Mouse (Mus musculus): ENCODE measurements around the gene Gpank1.
"Not testable (repeated sequence)": the region's sequence is repeated elsewhere in the genome, so short reads cannot be mapped to it uniquely, and the experiment has no call there.

Gpank1 gene

GRCm38 (mm10) chr17:35100196-35100765, 21.0 kb upstream of the Gpank1 start:
- no peak for DNase-seq

- DNase-seq: no peak
These were observed 20.1 kb upstream of the Gpank1 start for GRCm38 (mm10) chr17:35101161-35101560.

GRCm38 (mm10) chr17:35102299-35102698, 19.0 kb upstream of the Gpank1 start:
- DNase-seq: no peak

- no peak for DNase-seq
These were observed 18.0 kb upstream of the Gpank1 start for GRCm38 (mm10) chr17:35103221-35103690.

GRCm38 (mm10) chr17:35104079-35104478, 17.2 kb upstream of the Gpank1 start:
- DNase-seq: no peak

- no peak for DNase-seq
These were observed 16.5 kb upstream of the Gpank1 start for GRCm38 (mm10) chr17:35104754-35105153.

- DNase-seq: peak; percentile 80
These were observed 15.4 kb upstream of the Gpank1 start for GRCm38 (mm10) chr17:35105740-35106389.

- no peak for DNase-seq
These were observed 14.7 kb upstream of the Gpank1 start for GRCm38 (mm10) chr17:35106522-35106921.

- no peak for DNase-seq
These were observed 13.2 kb upstream of the Gpank1 start, which contains the start of gene Ly6g5c for GRCm38 (mm10) chr17:35108097-35108496. Gene Ly6g5c, plus strand, starts transcription at chr17:35108279.

- no peak for DNase-seq
These were observed 9.5 kb upstream of the Gpank1 start for GRCm38 (mm10) chr17:35111774-35112173.

GRCm38 (mm10) chr17:35115046-35116019, 5.9 kb upstream of the Gpank1 start, which contains the start of gene Ly6g5b:
Gene Ly6g5b, minus strand, starts transcription at chr17:35115428.
- no peak for DNase-seq

- no peak for DNase-seq
These were observed 511 bp upstream of the Gpank1 start for GRCm38 (mm10) chr17:35120745-35121142.

GRCm38 (mm10) chr17:35121871-35122303, 632 bp downstream of the Gpank1 start, which contains the start of gene Csnk2b:
Gene Csnk2b, minus strand, starts transcription at chr17:35122053.
- DNase-seq: peak; percentile 85

GRCm38 (mm10) chr17:35123287-35123686, 2.0 kb downstream of the Gpank1 start:
- DNase-seq: not testable (repeated sequence)

GRCm38 (mm10) chr17:35124261-35124896, 3.1 kb downstream of the Gpank1 start:
- not testable (repeated sequence) for DNase-seq

GRCm38 (mm10) chr17:35125081-35125480, 3.8 kb downstream of the Gpank1 start:
- no peak for DNase-seq

GRCm38 (mm10) chr17:35125578-35125977, 4.3 kb downstream of the Gpank1 start:
- no peak for DNase-seq

- DNase-seq: peak; percentile 82
These were observed 5.0 kb downstream of the Gpank1 start, which contains the start of gene D17H6S53E for GRCm38 (mm10) chr17:35126206-35126611. Gene D17H6S53E, plus strand, starts transcription at chr17:35126373.

- DNase-seq: no peak
These were observed 5.8 kb downstream of the Gpank1 start for GRCm38 (mm10) chr17:35127017-35127416.

- DNase-seq: no peak
These were observed 7.7 kb downstream of the Gpank1 start for GRCm38 (mm10) chr17:35128996-35129395.

GRCm38 (mm10) chr17:35131038-35131437, 9.8 kb downstream of the Gpank1 start:
- no peak for DNase-seq

GRCm38 (mm10) chr17:35131500-35132173, 10.4 kb downstream of the Gpank1 start, which contains the start of gene Apom:
Gene Apom, minus strand, starts transcription at chr17:35132050.
- DNase-seq: no peak
